Mouse (Mus musculus) left cerebral cortex, postnatal 4 days (tissue): ENCODE measurements around the gene Zfp992. TPM values are rescaled to one million over a fixed set of nuclear protein-coding genes. Genes with fewer than 3 reads are reported as not detected.
"Not testable (repeated sequence)": the region's sequence is repeated elsewhere in the genome, so short reads cannot be mapped to it uniquely, and the experiment has no call there.

Experiments
- DNase-seq: peaks from one replicate; pipeline ENCODE4 v3.0.0-alpha.2; 2022
- intact Hi-C: fragments of 180-260 bp; cut with DNase I; formaldehyde crosslinking; loops from one replicate; pipeline ENCODE4 v1.15.1; 2025
- total RNA-seq, 2 experiments: library from RNA; stranded (reverse); gene quantifications; 2 replicates each; pipeline ENCODE4 v1.2.3; 2021

Gene Zfp992
- total RNA-seq, 2 experiments from 2014 or later = 8.7 to 8.8 TPM

GRCm38 (mm10) chr4:146516474-146516873, 67.7 kb downstream of the Zfp992 start:
- intact Hi-C loops = no loop called here
- no peak for DNase-seq

GRCm38 (mm10) chr4:146517150-146517549, 68.3 kb downstream of the Zfp992 start:
- DNase-seq, intact Hi-C loops: not testable (repeated sequence)

Other genes with a start within 250 kb of the Zfp992 start
- under 1 TPM; 0.54 to 0.97 TPM for gene Zfp981, start 53.0 kb downstream of the Zfp992 start, total RNA-seq
- 1 to 10 TPM; 5.8 to 6.0 TPM for gene Zfp993, start 161.9 kb downstream of the Zfp992 start, total RNA-seq